Mouse (Mus musculus) heart, adult 18-20 months (tissue): Measurements from ENCODE around the gene Cit. TPM values are rescaled to one million over a fixed set of nuclear protein-coding genes. Genes with fewer than 3 reads are reported as not detected.

Experiments used
- DNase-seq, 2 experiments: peaks; one replicate each; pipeline ENCODE4 v3.0.0; 2021 to 2022; ENCODE audit warnings: mixed read lengths in 1 of 2
- total RNA-seq, 2 experiments: library from RNA; stranded (reverse); gene quantifications; 2 replicates each; pipeline ENCODE4 v1.2.3; 2021

Cit gene
- total RNA-seq, 2 experiments from 2014 or later: 0.77 to 1.0 TPM

DNA sequence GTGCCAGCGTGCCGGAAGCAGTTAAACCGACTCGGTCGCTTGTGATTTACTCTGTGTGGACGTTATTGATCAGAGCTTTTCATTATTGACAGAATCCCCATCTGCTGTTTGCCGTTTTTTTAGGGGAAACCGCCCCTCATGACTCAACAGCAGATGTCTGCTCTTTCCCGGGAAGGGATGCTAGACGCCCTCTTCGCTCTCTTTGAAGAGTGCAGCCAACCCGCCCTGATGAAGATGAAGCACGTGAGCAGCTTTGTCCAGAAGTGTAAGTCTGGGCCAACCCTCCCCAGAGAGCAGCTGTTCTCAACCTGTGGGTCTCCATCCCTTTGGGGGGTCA is 5.9 kb downstream of the Cit start:
- DNase-seq: no peak

DNA sequence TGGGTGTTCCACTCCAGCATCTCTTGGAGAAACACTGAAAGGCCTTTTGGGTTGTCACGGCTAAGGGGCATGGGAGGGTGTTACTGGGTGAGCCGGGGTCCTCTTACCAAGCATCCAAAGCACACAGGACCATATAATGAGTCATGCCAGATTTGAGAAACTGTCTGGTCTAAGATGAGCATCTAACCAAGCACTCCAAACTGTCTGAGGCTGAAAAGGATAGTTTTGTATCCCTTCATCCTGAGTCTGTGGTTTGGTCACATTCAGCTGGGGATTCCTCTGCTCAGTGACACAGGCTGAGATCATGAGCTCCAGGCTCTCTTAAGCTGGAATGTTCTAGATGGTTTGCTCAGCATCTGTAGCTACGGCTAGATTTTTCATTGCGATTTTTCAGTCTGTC is 7.4 kb downstream of the Cit start:
- DNase-seq: no peak

GRCm38 (mm10) chr5:115853691-115854090 is 8.6 kb downstream of the Cit start:
- no peak for DNase-seq

GRCm38 (mm10) chr5:115854370-115854769 is 9.3 kb downstream of the Cit start:
- DNase-seq: peak; percentile 60 to 80

GRCm38 (mm10) chr5:115858652-115859051 is 13.6 kb downstream of the Cit start:
- DNase-seq: peak in 1 of 2 experiments; percentile 28

DNA sequence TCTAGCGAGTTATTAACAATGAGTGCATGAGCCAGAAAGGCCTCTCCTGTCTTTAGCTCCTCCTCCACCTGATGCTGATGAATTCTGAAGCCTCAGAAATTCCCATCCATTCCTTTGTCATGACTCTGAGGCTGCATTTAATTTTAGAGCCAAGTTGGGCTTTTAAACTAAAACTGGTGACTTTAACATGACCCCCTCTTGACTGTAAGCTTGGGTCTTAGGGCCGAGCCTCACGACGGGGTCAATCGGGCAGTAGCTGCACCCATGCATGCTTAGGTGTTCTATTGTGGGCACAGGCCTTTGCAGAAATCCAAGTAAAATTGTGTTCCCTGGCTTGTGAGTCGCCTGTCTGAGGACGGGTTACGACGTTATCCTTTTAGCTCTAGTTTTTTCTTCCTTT is 14.4 kb downstream of the Cit start:
- DNase-seq: no peak

DNA sequence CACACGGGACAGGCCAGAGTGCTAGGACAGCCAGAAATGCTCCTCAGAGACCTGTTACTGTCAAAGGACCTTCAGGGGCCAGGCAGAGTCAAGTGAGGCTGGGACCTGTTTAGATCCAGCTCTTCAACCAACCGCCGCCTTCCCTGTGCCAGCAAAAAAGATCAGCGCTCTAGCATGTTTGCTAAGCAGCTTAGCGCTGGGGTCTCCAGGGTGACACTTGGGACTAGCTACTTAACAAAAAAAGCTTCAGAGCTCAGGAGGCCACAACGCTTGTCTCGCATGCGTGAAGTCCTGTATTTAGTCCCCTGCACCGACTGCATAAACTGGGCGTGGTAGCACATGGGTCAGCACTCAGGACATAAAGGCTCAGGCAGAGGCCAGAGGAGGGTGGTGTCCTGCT is 16.9 kb downstream of the Cit start:
- DNase-seq: no peak

- no peak for DNase-seq
Measured at GRCm38 (mm10) chr5:115862439-115862838, 17.4 kb downstream of the Cit start.

- peak; percentile 40 to 62 for DNase-seq
Measured at GRCm38 (mm10) chr5:115866296-115866695, 21.2 kb downstream of the Cit start.

DNA sequence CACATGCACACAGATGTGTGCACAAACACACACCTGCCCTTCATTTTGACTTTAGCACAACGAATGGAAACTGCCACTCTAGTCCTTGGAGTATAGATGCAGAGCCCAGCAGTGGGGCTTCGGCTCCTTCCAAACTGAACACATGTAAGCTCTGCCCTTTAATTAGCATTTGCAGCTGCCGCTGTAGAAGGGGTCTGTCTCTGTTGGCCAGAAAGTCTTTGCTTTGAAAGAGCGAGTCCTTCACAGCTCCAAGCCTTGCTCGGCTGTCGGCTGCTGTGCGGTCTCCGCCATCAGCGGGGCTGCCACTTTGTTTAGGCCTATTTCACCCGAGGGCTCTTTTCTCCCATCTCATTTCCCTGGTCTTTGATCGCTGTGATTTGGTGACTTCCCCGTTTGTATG is 23.5 kb downstream of the Cit start:
- no peak for DNase-seq

GRCm38 (mm10) chr5:115869198-115869597 is 24.1 kb downstream of the Cit start:
- DNase-seq: no peak

GRCm38 (mm10) chr5:115871153-115871552 is 26.1 kb downstream of the Cit start:
- no peak for DNase-seq

DNA sequence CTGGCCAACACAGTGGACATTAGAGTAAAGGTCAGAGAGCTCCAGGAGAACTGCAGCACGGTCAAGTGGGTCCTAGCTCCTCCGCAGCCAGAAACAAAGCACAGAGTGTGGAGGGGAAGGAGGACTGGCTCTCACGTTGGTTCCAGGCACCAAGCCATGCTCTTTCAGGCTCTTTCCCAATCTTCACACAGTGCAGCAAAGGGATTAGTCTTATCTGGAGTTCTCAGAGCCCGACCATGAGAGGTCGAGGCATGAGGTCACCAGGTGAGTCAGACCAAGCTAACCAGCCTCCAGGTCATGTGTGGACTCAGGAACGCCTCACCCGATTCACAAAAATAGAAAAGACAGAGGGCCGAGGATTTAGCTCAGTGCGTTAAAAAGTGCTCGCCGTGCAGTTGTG is 27.0 kb downstream of the Cit start:
- DNase-seq: peak; percentile 22 to 37

GRCm38 (mm10) chr5:115872956-115873355 is 27.9 kb downstream of the Cit start:
- DNase-seq: no peak

DNA sequence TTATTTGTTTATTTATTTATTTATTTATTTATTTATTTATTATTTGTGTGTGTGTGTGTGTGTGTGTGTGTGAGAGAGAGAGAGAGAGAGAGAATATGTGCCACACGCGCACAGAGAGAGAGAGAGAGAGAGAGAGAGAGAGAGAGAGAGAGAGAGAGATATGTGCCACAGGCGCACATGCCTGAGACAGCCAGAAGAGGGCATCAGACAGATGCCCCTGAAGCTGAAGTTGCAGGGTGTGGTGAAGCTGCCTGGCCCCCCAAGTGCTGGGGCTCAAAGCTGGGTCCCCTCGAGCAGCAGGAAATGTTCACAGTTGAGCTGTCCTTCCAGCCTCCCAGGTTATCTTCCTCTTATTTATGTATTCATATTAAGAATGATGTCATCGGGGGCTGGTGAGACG is 32.3 kb downstream of the Cit start:
- DNase-seq: no peak

DNA sequence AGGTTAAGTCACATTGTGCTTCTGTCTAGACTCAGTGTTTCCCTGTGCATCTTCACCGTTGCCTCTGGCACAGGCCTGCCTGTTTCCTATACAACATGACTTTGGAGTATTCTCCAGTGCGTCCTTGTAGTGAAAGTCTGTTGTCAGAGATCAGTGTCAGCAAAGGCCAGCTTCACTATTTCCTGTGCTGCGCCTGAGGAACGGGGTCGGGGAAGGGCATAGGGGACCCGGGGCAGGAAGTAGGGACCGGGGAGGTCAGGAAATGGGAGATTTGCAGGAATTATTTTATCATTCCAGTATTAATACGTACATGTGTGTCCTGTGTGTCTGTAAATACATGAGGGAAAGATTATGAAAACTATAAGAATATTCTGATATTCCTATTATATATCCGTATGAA is 37.1 kb downstream of the Cit start:
- DNase-seq: no peak

DNA sequence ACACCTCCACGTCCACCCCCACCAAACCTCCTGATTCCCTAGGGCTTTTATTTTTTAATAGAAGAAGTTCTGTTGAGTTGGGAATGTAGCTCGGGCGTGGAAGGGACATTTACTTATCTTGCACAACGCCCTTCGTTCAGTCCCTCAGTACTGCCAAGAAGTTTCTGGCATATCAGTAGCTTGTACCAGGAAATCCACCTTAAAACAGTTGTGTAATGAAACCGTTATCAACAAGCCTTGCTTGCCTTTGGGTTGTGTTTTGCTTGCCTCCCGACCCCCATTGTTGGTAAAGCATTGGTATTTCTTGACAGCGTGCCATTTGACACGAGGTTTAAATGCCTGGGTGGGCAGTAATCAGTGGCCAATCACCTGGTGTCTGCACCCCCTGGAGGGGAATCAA is 39.4 kb downstream of the Cit start:
- no peak for DNase-seq

GRCm38 (mm10) chr5:115893772-115894171 is 48.7 kb downstream of the Cit start:
- no peak for DNase-seq

DNA sequence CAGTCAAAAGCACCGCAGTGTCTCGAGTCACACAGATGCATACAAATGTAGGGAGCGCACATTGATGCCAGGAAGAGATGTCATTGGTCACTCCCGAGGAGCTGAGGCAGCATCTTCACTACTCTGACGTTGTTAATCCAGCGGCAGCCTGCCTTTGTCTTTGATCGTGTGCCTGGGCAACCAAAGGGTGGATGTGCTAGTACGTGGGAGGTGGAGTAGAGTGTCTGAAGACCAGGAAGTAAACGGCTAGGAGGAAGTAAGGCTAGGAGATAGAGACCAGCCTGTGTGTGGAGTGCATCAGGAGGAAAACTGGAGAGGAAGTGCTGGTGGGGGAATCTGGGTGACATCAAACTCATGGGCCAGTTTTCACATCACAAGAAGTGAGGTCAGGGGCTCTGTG is 52.0 kb downstream of the Cit start:
- no peak for DNase-seq

DNA sequence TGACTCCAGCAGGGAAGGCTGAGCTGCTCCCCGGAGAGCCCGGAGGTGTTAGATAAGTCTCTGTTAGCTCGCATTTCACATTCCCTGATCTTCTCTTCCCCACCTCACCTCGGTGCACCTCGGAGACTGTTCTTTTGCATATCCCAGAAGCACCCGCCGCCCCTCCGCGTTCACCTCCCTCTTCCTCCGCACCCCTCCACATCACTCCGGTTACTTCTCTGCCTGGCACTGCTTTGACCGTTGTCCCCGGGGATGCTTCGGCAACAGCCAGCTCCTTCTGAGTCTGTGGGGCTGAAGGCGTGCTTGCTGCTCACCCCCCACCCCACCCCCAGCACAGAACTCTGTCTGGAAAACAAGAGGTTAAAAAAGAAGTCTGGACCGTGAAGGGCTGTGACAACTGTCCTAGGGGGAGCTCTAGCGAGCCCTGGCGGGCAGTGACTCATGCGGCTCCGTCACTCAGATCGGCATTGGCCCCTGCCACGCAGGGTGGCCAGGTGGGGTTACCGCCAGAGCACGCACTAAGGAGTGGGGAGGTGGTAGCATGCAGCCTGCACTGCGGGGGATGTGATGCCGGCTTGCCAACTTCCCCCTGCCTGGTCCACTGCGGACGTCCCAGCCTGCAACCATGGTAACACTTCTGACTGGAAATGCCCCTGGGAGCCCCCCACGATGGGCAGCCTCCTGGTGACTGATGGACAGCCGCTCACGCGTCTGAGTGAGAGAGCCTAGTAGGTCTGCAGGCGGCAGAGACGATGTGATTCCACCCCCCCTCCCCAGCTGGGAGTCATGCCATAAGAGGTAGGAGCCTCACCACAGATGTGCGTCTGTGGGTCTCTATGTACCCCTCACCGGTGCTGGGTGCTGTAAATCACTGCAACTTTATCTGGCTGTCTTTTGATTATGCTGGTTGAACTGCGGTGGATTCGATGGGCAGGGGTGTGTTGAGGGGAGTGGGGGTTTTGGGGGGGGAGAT is 62.2 kb downstream of the Cit start:
- peak; percentile 11 to 25 for DNase-seq

DNA sequence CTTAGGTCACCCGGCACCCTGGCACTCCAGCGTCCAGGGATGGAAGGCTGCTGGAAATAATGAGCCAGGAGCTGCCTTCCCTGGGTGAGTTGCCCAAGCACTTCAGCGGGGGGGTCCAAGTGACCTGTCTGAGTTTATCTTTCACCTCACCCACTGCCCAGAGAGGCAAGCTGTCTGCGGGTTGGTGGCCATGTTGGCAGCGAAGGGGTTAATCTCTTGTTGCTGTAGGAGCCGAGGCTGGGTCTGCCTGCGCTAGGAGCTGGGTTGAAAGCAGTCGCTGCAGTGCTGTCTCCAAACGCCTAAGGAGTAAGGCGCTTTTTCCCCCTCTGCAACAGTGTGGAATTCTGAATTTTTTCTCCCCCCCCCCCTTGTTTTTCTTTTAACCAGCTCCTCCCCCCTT is 63.2 kb downstream of the Cit start:
- DNase-seq: no peak

GRCm38 (mm10) chr5:115908699-115909098 is 63.6 kb downstream of the Cit start:
- DNase-seq: no peak

- peak; percentile 52 to 55 for DNase-seq
Measured at GRCm38 (mm10) chr5:115909106-115909505, 64.0 kb downstream of the Cit start.

DNA sequence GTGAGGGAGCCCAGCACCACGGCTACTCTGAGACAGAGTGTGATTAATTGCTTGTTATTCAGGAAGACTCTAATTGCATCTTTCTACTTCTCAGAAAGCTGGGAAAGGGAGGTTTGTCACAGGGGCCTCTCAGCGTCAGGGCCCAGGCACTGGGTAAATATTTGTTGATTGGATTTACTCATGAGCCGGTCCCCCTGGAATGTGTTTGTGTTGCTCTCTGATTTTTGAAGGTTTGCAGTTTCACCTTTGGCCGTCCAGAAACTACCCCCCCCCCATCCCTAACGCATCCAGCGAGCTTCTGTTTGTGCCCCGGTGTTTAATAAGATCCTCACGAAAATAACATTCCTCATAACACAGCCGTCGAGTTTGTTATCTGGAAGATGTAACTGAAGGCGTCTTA is 65.4 kb downstream of the Cit start:
- no peak for DNase-seq
